Mouse (Mus musculus): Measurements from ENCODE around the gene Ppp6r3. TPM values are rescaled to one million over a fixed set of nuclear protein-coding genes. Genes with fewer than 3 reads are reported as not detected.

The Ppp6r3 gene
- polyA plus RNA-seq, 1 experiment, result 34.4 TPM

DNA sequence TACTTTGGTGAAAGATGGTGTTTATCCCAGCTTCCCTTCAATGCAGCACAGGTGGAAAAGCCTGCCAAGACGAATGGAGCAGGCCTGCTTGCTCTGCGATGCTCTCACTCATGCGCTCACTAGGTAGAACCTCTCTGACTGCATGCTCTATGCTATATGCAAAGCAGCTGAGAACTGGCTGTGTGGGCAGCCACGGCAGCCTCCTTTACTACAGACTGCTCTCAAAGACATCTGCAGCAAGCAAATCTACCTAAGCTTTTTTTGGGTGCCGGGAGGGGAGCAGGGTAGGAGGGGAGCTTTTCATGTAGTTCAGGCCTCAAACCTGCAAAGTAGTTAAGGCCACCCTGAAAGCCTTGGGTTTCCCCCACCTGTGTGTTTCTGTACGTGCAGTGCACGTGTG is 92.7 kb downstream of the Ppp6r3 start:
- H3K27me3 ChIP-seq (ENCODE audit: control insufficient read depth, insufficient read depth, low read length), result no peaks in the 10 kb centered on the region
- no peak overlapping the region for H3K27ac ChIP-seq (ENCODE audit: insufficient read depth, low read length)
- H3K4me3 ChIP-seq (ENCODE audit: extremely low read depth, insufficient read depth, insufficient read length), result no peak overlapping the region
- H3K36me3 ChIP-seq (ENCODE audit: control insufficient read depth, insufficient read depth, low read length), result peaks cover 54% of the 10 kb centered on the region
- WGBS, result 66% methylated on average over 7 of the region's 7 CpGs
- TF ChIP-seq POLR2A (IDR thresholded peaks at IDR 0.05; ENCODE audit: low read depth, low read length), result no peak
- TF ChIP-seq CTCF (IDR thresholded peaks at IDR 0.05; ENCODE audit: extremely low read depth, insufficient read depth, insufficient read length, insufficient replicate concordance), result no peak
- no peak for DNase-seq (ENCODE audit: low read depth in 1 of 2, low spot score in 2 of 2)
- no peaks in the 10 kb centered on the region; the same call in 1 of the 2 replicates for H3K4me1 ChIP-seq (ENCODE audit: control insufficient read depth, insufficient read depth, insufficient read length)

DNA sequence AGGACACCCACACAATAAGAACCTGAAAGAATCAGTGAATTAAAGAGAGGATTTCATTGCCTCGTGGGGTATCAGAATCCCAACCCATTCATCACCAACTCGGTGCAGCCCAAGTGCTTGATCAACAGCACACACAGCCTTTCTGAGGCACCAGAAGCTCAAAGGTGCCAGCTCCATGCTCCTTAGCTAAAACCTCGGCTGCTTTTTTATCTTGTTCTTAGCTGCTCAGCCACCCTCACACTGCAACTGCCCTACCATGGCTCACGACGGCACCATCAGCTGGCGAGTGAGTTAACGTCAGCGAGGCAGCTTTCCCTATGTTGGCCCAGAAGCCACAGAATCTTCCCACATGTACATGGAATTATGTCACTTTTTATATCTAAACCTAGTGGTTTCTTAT is 95.4 kb downstream of the Ppp6r3 start:
- DNase-seq (ENCODE audit: low read depth in 1 of 2, low spot score in 2 of 2), result no peak
- Histone ChIP-seq H3K4me3 (ENCODE audit: extremely low read depth, insufficient read depth, insufficient read length) (no peak overlapping the region), H3K27ac (ENCODE audit: insufficient read depth, low read length) (no peak overlapping the region), H3K27me3 (ENCODE audit: control insufficient read depth, insufficient read depth, low read length) (no peaks in the 10 kb centered on the region), H3K4me1 (ENCODE audit: control insufficient read depth, insufficient read depth, insufficient read length) (no peaks in the 10 kb centered on the region; the same call in 1 of the 2 replicates), H3K36me3 (ENCODE audit: control insufficient read depth, insufficient read depth, low read length) (peaks cover 47% of the 10 kb centered on the region)
- 91% methylated on average over 8 of the region's 8 CpGs for WGBS
- TF ChIP-seq CTCF (IDR thresholded peaks at IDR 0.05; ENCODE audit: extremely low read depth, insufficient read depth, insufficient read length, insufficient replicate concordance), result no peak
- no peak for TF ChIP-seq POLR2A (IDR thresholded peaks at IDR 0.05; ENCODE audit: low read depth, low read length)

DNA sequence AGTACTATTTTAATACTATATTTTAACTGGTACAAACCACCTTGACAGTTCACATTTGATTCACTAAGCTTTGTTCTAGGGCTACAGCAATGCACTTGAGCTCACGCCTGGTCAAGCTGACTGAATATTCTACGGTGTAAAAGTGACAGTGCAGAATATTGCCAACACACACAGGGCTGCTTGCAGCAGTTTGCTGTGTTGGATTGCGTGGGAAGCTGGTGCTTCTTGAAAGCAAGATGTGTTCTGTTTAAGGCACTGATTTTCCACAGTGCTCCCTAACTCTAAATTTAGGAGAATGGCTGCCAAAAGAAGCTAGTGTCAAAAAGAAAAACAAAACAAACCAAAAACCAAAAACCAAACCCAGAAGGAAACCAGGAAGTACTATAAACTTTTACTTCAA is 98.6 kb downstream of the Ppp6r3 start:
- H3K27ac ChIP-seq (ENCODE audit: insufficient read depth, low read length), result no peak overlapping the region
- H3K4me1 ChIP-seq (ENCODE audit: control insufficient read depth, insufficient read depth, insufficient read length), result no peaks in the 10 kb centered on the region
- TF ChIP-seq POLR2A (IDR thresholded peaks at IDR 0.05; ENCODE audit: low read depth, low read length), result no peak
- TF ChIP-seq CTCF (IDR thresholded peaks at IDR 0.05; ENCODE audit: extremely low read depth, insufficient read depth, insufficient read length, insufficient replicate concordance), result no peak
- DNase-seq (ENCODE audit: low read depth in 1 of 2, low spot score in 2 of 2), result no peak
- peaks cover 38% of the 10 kb centered on the region for H3K36me3 ChIP-seq (ENCODE audit: control insufficient read depth, insufficient read depth, low read length)
- 94% methylated on average over 3 of the region's 3 CpGs for WGBS
- no peak overlapping the region for H3K4me3 ChIP-seq (ENCODE audit: extremely low read depth, insufficient read depth, insufficient read length)
- no peaks in the 10 kb centered on the region for H3K27me3 ChIP-seq (ENCODE audit: control insufficient read depth, insufficient read depth, low read length)

GRCm38 (mm10) chr19:3471218-3471617 is 104.3 kb downstream of the Ppp6r3 start:
- no peak for DNase-seq (ENCODE audit: low read depth in 1 of 2, low spot score in 2 of 2)
- Histone ChIP-seq H3K36me3 (ENCODE audit: control insufficient read depth, insufficient read depth, low read length) (peaks cover 43% of the 10 kb centered on the region), H3K4me1 (ENCODE audit: control insufficient read depth, insufficient read depth, insufficient read length) (no peaks in the 10 kb centered on the region), H3K27ac (ENCODE audit: insufficient read depth, low read length) (no peak overlapping the region), H3K27me3 (ENCODE audit: control insufficient read depth, insufficient read depth, low read length) (no peaks in the 10 kb centered on the region), H3K4me3 (ENCODE audit: extremely low read depth, insufficient read depth, insufficient read length) (no peak overlapping the region)
- 44% methylated on average over 2 of the region's 2 CpGs for WGBS
- no peak for TF ChIP-seq CTCF (IDR thresholded peaks at IDR 0.05; ENCODE audit: extremely low read depth, insufficient read depth, insufficient read length, insufficient replicate concordance)
- TF ChIP-seq POLR2A (IDR thresholded peaks at IDR 0.05; ENCODE audit: low read depth, low read length), result no peak

DNA sequence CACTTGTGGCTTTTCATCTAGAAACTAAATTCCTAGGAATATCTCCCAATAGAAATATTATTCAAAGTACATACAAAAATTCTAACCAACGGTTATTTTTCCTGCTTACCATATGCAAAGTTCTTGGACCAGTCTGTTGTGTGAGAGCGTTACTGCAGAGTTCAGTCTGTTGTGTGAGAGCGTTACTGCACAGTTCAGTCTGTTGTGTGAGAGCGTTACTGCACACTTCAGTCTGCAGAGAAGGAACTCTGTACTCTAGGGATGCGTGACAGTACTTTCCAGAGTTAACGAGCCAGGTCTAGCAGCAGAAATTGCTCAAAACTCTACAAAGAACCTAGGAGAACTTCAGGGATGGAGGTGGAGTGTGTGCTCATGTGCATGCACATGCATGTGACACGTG is 108.0 kb downstream of the Ppp6r3 start:
- H3K36me3 ChIP-seq (ENCODE audit: control insufficient read depth, insufficient read depth, low read length), result peaks cover 62% of the 10 kb centered on the region
- WGBS, result 98% methylated on average over 7 of the region's 7 CpGs
- H3K27ac ChIP-seq (ENCODE audit: insufficient read depth, low read length), result no peak overlapping the region

GRCm38 (mm10) chr19:3459986-3460385 is 115.6 kb downstream of the Ppp6r3 start:
- Histone ChIP-seq H3K27me3 (ENCODE audit: control insufficient read depth, insufficient read depth, low read length) (no peaks in the 10 kb centered on the region), H3K36me3 (ENCODE audit: control insufficient read depth, insufficient read depth, low read length) (peaks cover 68% of the 10 kb centered on the region), H3K4me1 (ENCODE audit: control insufficient read depth, insufficient read depth, insufficient read length) (no peaks in the 10 kb centered on the region), H3K27ac (ENCODE audit: insufficient read depth, low read length) (no peak overlapping the region), H3K4me3 (ENCODE audit: extremely low read depth, insufficient read depth, insufficient read length) (no peak overlapping the region)
- 95% methylated on average over 3 of the region's 3 CpGs for WGBS
- no peak for DNase-seq (ENCODE audit: low read depth in 1 of 2, low spot score in 2 of 2)
- TF ChIP-seq POLR2A (IDR thresholded peaks at IDR 0.05; ENCODE audit: low read depth, low read length) (no peak), CTCF (IDR thresholded peaks at IDR 0.05; ENCODE audit: extremely low read depth, insufficient read depth, insufficient read length, insufficient replicate concordance) (no peak)

More for the DNA sequence above, 108.0 kb downstream of the Ppp6r3 start:
- no peak for DNase-seq (ENCODE audit: low read depth in 1 of 2, low spot score in 2 of 2)
- Histone ChIP-seq H3K4me1 (ENCODE audit: control insufficient read depth, insufficient read depth, insufficient read length) (no peaks in the 10 kb centered on the region), H3K27me3 (ENCODE audit: control insufficient read depth, insufficient read depth, low read length) (no peaks in the 10 kb centered on the region), H3K4me3 (ENCODE audit: extremely low read depth, insufficient read depth, insufficient read length) (no peak overlapping the region)
- TF ChIP-seq POLR2A (IDR thresholded peaks at IDR 0.05; ENCODE audit: low read depth, low read length), result no peak
- TF ChIP-seq CTCF (IDR thresholded peaks at IDR 0.05; ENCODE audit: extremely low read depth, insufficient read depth, insufficient read length, insufficient replicate concordance), result no peak

GRCm38 (mm10) chr19:3458331-3459099 is 117.0 kb downstream of the Ppp6r3 start:
- no peak for DNase-seq (ENCODE audit: low read depth in 1 of 2, low spot score in 2 of 2)
- Histone ChIP-seq H3K27ac (ENCODE audit: insufficient read depth, low read length) (no peak overlapping the region), H3K27me3 (ENCODE audit: control insufficient read depth, insufficient read depth, low read length) (no peaks in the 10 kb centered on the region), H3K4me3 (ENCODE audit: extremely low read depth, insufficient read depth, insufficient read length) (no peak overlapping the region), H3K4me1 (ENCODE audit: control insufficient read depth, insufficient read depth, insufficient read length) (no peaks in the 10 kb centered on the region), H3K36me3 (ENCODE audit: control insufficient read depth, insufficient read depth, low read length) (peaks cover 57% of the 10 kb centered on the region)
- 85% methylated on average over 6 of the region's 6 CpGs for WGBS
- TF ChIP-seq POLR2A (IDR thresholded peaks at IDR 0.05; ENCODE audit: low read depth, low read length), result no peak
